Mouse (Mus musculus) lung, postnatal 36 days (tissue): ENCODE data around the gene Eif3i.
A peak's percentile ranks its signal among the peaks of the same experiment; 100 is the strongest.
"Not testable (repeated sequence)": the region's sequence is repeated elsewhere in the genome, so short reads cannot be mapped to it uniquely, and the experiment has no call there.

Source experiments
- DNase-seq: peaks from one replicate; pipeline ENCODE4 v3.0.0; 2022; ENCODE audit warnings: mixed read lengths

Gene Eif3i

GRCm38 (mm10) chr4:129573093-129573370 is 27.4 kb downstream of the Eif3i start:
- DNase-seq, result no peak

- peak; percentile 27 for DNase-seq
Measured at GRCm38 (mm10) chr4:129572236-129573092, 28.0 kb downstream of the Eif3i start.

- DNase-seq, result no peak
Measured at GRCm38 (mm10) chr4:129571551-129572084, 28.8 kb downstream of the Eif3i start.

GRCm38 (mm10) chr4:129570028-129570427 is 30.4 kb downstream of the Eif3i start:
- DNase-seq, result no peak

- DNase-seq, result no peak
Measured at GRCm38 (mm10) chr4:129568366-129568765, 32.1 kb downstream of the Eif3i start.

GRCm38 (mm10) chr4:129565139-129565538 is 35.3 kb downstream of the Eif3i start:
- DNase-seq, result no peak

GRCm38 (mm10) chr4:129563718-129564117 is 36.7 kb downstream of the Eif3i start:
- no peak for DNase-seq

- no peak for DNase-seq
Measured at GRCm38 (mm10) chr4:129561184-129561583, 39.3 kb downstream of the Eif3i start.

- no peak for DNase-seq
Measured at GRCm38 (mm10) chr4:129558321-129558955, 42.0 kb downstream of the Eif3i start.

- DNase-seq, result no peak
Measured at GRCm38 (mm10) chr4:129557256-129557808, 43.1 kb downstream of the Eif3i start.

GRCm38 (mm10) chr4:129556532-129557223 is 43.8 kb downstream of the Eif3i start:
- DNase-seq, result peak; percentile 95

- no peak for DNase-seq
Measured at GRCm38 (mm10) chr4:129555862-129556531, 44.5 kb downstream of the Eif3i start.

GRCm38 (mm10) chr4:129555421-129555861 is 45.0 kb downstream of the Eif3i start:
- peak; percentile 73 for DNase-seq

GRCm38 (mm10) chr4:129554512-129554911 is 45.9 kb downstream of the Eif3i start:
- DNase-seq, result not testable (repeated sequence)

GRCm38 (mm10) chr4:129550295-129550694 is 50.2 kb downstream of the Eif3i start:
- no peak for DNase-seq

- peak; percentile 71 for DNase-seq
Measured at GRCm38 (mm10) chr4:129549306-129549705, 51.1 kb downstream of the Eif3i start.

GRCm38 (mm10) chr4:129547631-129548030 is 52.8 kb downstream of the Eif3i start:
- DNase-seq, result not testable (repeated sequence)

- no peak for DNase-seq
Measured at GRCm38 (mm10) chr4:129544106-129544505, 56.3 kb downstream of the Eif3i start.

GRCm38 (mm10) chr4:129542592-129543141 is 57.8 kb downstream of the Eif3i start, which contains the start of gene Hdac1:
Gene Hdac1, minus strand, starts transcription at chr4:129542713.
- DNase-seq, result peak; percentile 99
